Mouse (Mus musculus): ENCODE data around the gene Ubap1l. TPM values are rescaled to one million over a fixed set of nuclear protein-coding genes. Genes with fewer than 3 reads are reported as not detected.
A peak's percentile ranks its signal among the peaks of the same experiment; 100 is the strongest.

Ubap1l gene
- polyA plus RNA-seq, 1 experiment from 2014 or later: 0.30 TPM

GRCm38 (mm10) chr9:65347112-65347850 lies 13.6 kb upstream of the Ubap1l start:
- 0 out of 2 replicates have a peak, but pooled peaks cover 2% of the 10 kb centered on the region for H3K9me3 ChIP-seq (replicated peaks)
- no peaks in the 10 kb centered on the region for H3K36me3 ChIP-seq
- WGBS: 48% methylated on average over 8 of the region's 8 CpGs

GRCm38 (mm10) chr9:65353251-65353650 lies 7.6 kb upstream of the Ubap1l start:
- H3K36me3 ChIP-seq: peaks cover 41% of the 10 kb centered on the region
- no peak for DNase-seq (ENCODE audit: low spot score)
- no peaks in the 10 kb centered on the region for H3K9me3 ChIP-seq (replicated peaks)
- no peak overlapping the region for H3K27ac ChIP-seq
- H3K27me3 ChIP-seq (ENCODE audit: low read depth, poor library complexity, severe bottlenecking): no peaks in the 10 kb centered on the region
- H3K4me3 ChIP-seq: no peak overlapping the region
- 91% methylated on average over 5 of the region's 5 CpGs for WGBS
- 0 out of 2 replicates have a peak, but pooled peaks cover 1% of the 10 kb centered on the region for H3K4me1 ChIP-seq

More at GRCm38 (mm10) chr9:65347112-65347850, 13.6 kb upstream of the Ubap1l start:
- Histone ChIP-seq H3K4me3 (peak overlapping the region; percentile 95), H3K27me3 (ENCODE audit: low read depth, poor library complexity, severe bottlenecking) (no peaks in the 10 kb centered on the region), H3K27ac (peak overlapping the region; percentile 92), H3K4me1 (peaks cover 18% of the 10 kb centered on the region)
- DNase-seq (ENCODE audit: low spot score): no peak

GRCm38 (mm10) chr9:65356561-65356960 lies 4.3 kb upstream of the Ubap1l start:
- Histone ChIP-seq H3K4me1 (no peaks in the 10 kb centered on the region), H3K4me3 (no peak overlapping the region), H3K9me3 (replicated peaks) (no peaks in the 10 kb centered on the region), H3K27me3 (ENCODE audit: low read depth, poor library complexity, severe bottlenecking) (no peaks in the 10 kb centered on the region), H3K27ac (no peak overlapping the region), H3K36me3 (peaks cover 73% of the 10 kb centered on the region)
- DNase-seq (ENCODE audit: low spot score): no peak
- WGBS: 89% methylated on average over 7 of the region's 7 CpGs

GRCm38 (mm10) chr9:65356971-65357370 lies 3.9 kb upstream of the Ubap1l start:
- H3K27ac ChIP-seq: no peak overlapping the region
- peaks cover 77% of the 10 kb centered on the region for H3K36me3 ChIP-seq
- WGBS: 97% methylated on average over 2 of the region's 2 CpGs
- H3K4me1 ChIP-seq: no peaks in the 10 kb centered on the region
- no peak overlapping the region for H3K4me3 ChIP-seq
- no peaks in the 10 kb centered on the region for H3K9me3 ChIP-seq (replicated peaks)
- no peak for DNase-seq (ENCODE audit: low spot score)
- H3K27me3 ChIP-seq (ENCODE audit: low read depth, poor library complexity, severe bottlenecking): no peaks in the 10 kb centered on the region

- no peak for DNase-seq (ENCODE audit: low spot score)
- no peaks in the 10 kb centered on the region for H3K4me1 ChIP-seq
- WGBS: 91% methylated on average over 1 of the region's 1 CpGs
- no peaks in the 10 kb centered on the region for H3K9me3 ChIP-seq (replicated peaks)
- H3K36me3 ChIP-seq: peaks cover 82% of the 10 kb centered on the region
- no peak overlapping the region for H3K27ac ChIP-seq
- H3K27me3 ChIP-seq (ENCODE audit: low read depth, poor library complexity, severe bottlenecking): no peaks in the 10 kb centered on the region
- no peak overlapping the region for H3K4me3 ChIP-seq
These were observed 1.8 kb upstream of the Ubap1l start for GRCm38 (mm10) chr9:65358956-65359480.

GRCm38 (mm10) chr9:65363684-65364083 lies 2.8 kb downstream of the Ubap1l start:
- Histone ChIP-seq H3K36me3 (peaks cover 51% of the 10 kb centered on the region), H3K27ac (no peak overlapping the region), H3K9me3 (replicated peaks) (no peaks in the 10 kb centered on the region), H3K4me3 (no peak overlapping the region), H3K4me1 (no peaks in the 10 kb centered on the region), H3K27me3 (ENCODE audit: low read depth, poor library complexity, severe bottlenecking) (no peaks in the 10 kb centered on the region)
- 40% methylated on average over 9 of the region's 9 CpGs for WGBS
- no peak for DNase-seq (ENCODE audit: low spot score)

- Histone ChIP-seq H3K36me3 (peaks cover 36% of the 10 kb centered on the region), H3K27ac (no peak overlapping the region), H3K27me3 (ENCODE audit: low read depth, poor library complexity, severe bottlenecking) (no peaks in the 10 kb centered on the region), H3K4me3 (no peak overlapping the region), H3K9me3 (replicated peaks) (no peaks in the 10 kb centered on the region), H3K4me1 (no peaks in the 10 kb centered on the region)
- WGBS: 91% methylated on average over 7 of the region's 7 CpGs
- no peak for DNase-seq (ENCODE audit: low spot score)
These were observed 4.9 kb downstream of the Ubap1l start for GRCm38 (mm10) chr9:65365721-65366120.

- Histone ChIP-seq H3K36me3 (peaks cover 21% of the 10 kb centered on the region), H3K9me3 (replicated peaks) (no peaks in the 10 kb centered on the region), H3K4me3 (no peak overlapping the region), H3K27ac (no peak overlapping the region), H3K4me1 (peaks cover 8% of the 10 kb centered on the region), H3K27me3 (ENCODE audit: low read depth, poor library complexity, severe bottlenecking) (no peaks in the 10 kb centered on the region)
- 69% methylated on average over 24 of the region's 24 CpGs for WGBS
- no peak for DNase-seq (ENCODE audit: low spot score)
These were observed 10.9 kb downstream of the Ubap1l start for GRCm38 (mm10) chr9:65371756-65372155.

GRCm38 (mm10) chr9:65372449-65372848 lies 11.6 kb downstream of the Ubap1l start:
- Histone ChIP-seq H3K27me3 (ENCODE audit: low read depth, poor library complexity, severe bottlenecking) (no peaks in the 10 kb centered on the region), H3K9me3 (replicated peaks) (no peaks in the 10 kb centered on the region), H3K27ac (no peak overlapping the region), H3K36me3 (peaks cover 28% of the 10 kb centered on the region), H3K4me3 (no peak overlapping the region), H3K4me1 (peaks cover 11% of the 10 kb centered on the region)
- no peak for DNase-seq (ENCODE audit: low spot score)
- 71% methylated on average over 4 of the region's 4 CpGs for WGBS

GRCm38 (mm10) chr9:65374468-65375162 lies 13.8 kb downstream of the Ubap1l start:
- DNase-seq (ENCODE audit: low spot score): no peak
- H3K4me1 ChIP-seq: peaks cover 11% of the 10 kb centered on the region
- no peak overlapping the region for H3K4me3 ChIP-seq
- H3K27ac ChIP-seq: peak overlapping the region; percentile 56
- peaks cover 29% of the 10 kb centered on the region for H3K36me3 ChIP-seq
- no peaks in the 10 kb centered on the region for H3K27me3 ChIP-seq (ENCODE audit: low read depth, poor library complexity, severe bottlenecking)
- H3K9me3 ChIP-seq (replicated peaks): no peaks in the 10 kb centered on the region
- WGBS: 66% methylated on average over 5 of the region's 5 CpGs

GRCm38 (mm10) chr9:65375163-65375934 lies 14.5 kb downstream of the Ubap1l start:
- H3K4me3 ChIP-seq: no peak overlapping the region
- H3K4me1 ChIP-seq: peaks cover 11% of the 10 kb centered on the region
- DNase-seq (ENCODE audit: low spot score): no peak
- 83% methylated on average over 9 of the region's 9 CpGs for WGBS
- H3K27me3 ChIP-seq (ENCODE audit: low read depth, poor library complexity, severe bottlenecking): no peaks in the 10 kb centered on the region
- H3K36me3 ChIP-seq: peaks cover 29% of the 10 kb centered on the region
- no peaks in the 10 kb centered on the region for H3K9me3 ChIP-seq (replicated peaks)
- H3K27ac ChIP-seq: peak overlapping the region; percentile 56

GRCm38 (mm10) chr9:65381017-65381590 lies 20.3 kb downstream of the Ubap1l start:
- peaks cover 13% of the 10 kb centered on the region for H3K36me3 ChIP-seq
- 74% methylated on average over 4 of the region's 4 CpGs for WGBS
- peaks cover 10% of the 10 kb centered on the region for H3K4me1 ChIP-seq
- H3K4me3 ChIP-seq: no peak overlapping the region
- DNase-seq (ENCODE audit: low spot score): no peak
- H3K27me3 ChIP-seq (ENCODE audit: low read depth, poor library complexity, severe bottlenecking): no peaks in the 10 kb centered on the region
- no peaks in the 10 kb centered on the region for H3K9me3 ChIP-seq (replicated peaks)
- H3K27ac ChIP-seq: no peak overlapping the region
